Mouse (Mus musculus) heart, embryonic 10.5 days (tissue): Measurements from ENCODE around the gene Ppp1r2. TPM values are rescaled to one million over a fixed set of nuclear protein-coding genes. Genes with fewer than 3 reads are reported as not detected.
A peak's percentile ranks its signal among the peaks of the same experiment; 100 is the strongest.

Experiments
- DNase-seq: peaks from one replicate; pipeline ENCODE4 v3.0.0-alpha.2; 2017; ENCODE audit warnings: low spot score
- H3K27ac ChIP-seq: fragments of 300-500 bp; sonication (generic); 2 replicates; pipeline ENCODE4 v1.5.1; 2016; ENCODE audit warnings: mild to moderate bottlenecking
- H3K27me3 ChIP-seq: fragments of 300-500 bp; sonication (generic); 2 replicates; pipeline ENCODE4 v1.6.1; 2016; ENCODE audit warnings: mild to moderate bottlenecking; ENCODE audit not compliant: poor library complexity, insufficient read depth, severe bottlenecking
- H3K36me3 ChIP-seq: fragments of 300-500 bp; sonication (generic); 2 replicates; pipeline ENCODE4 v1.6.1; 2016; ENCODE audit warnings: mild to moderate bottlenecking, moderate library complexity
- H3K4me1 ChIP-seq: fragments of 300-500 bp; sonication (generic); 2 replicates; pipeline ENCODE4 v1.6.1; 2016; ENCODE audit warnings: mild to moderate bottlenecking
- H3K4me3 ChIP-seq: fragments of 300-500 bp; sonication (generic); 2 replicates; pipeline ENCODE4 v1.5.1; 2016; ENCODE audit warnings: mild to moderate bottlenecking, moderate library complexity
- H3K9me3 ChIP-seq: fragments of 300-500 bp; sonication (generic); 2 replicates; pipeline ENCODE4 v1.6.1; 2016; ENCODE audit warnings: mild to moderate bottlenecking, moderate library complexity
- WGBS: fragments of 180-500 bp; shearing (Covaris S2); methylation state at CpG from one replicate; pipeline ENCODE4 v1.1.7; 2016; 5-methylcytosine and 5-hydroxymethylcytosine counted together
- polyA plus RNA-seq: library from polyadenylated mRNA; unstranded; fragments of >200 nt; fragmentation: Nextera tagmentation; extraction: Ambion mirVana; gene quantifications from 2 replicates; pipeline ENCODE4 v1.2.1, GENCODE M21; 2016

The Ppp1r2 gene
- polyA plus RNA-seq, 1 experiment from 2014 or later, result 85.0 TPM

GRCm38 (mm10) chr16:31280176-31280575 lies 5.1 kb upstream of the Ppp1r2 start:
- H3K4me3 ChIP-seq, result no peak overlapping the region
- no peak overlapping the region for H3K27ac ChIP-seq
- no peaks in the 10 kb centered on the region for H3K36me3 ChIP-seq
- H3K9me3 ChIP-seq, result no peaks in the 10 kb centered on the region
- no peak for DNase-seq
- WGBS, result 87% methylated on average over 4 of the region's 4 CpGs
- H3K4me1 ChIP-seq, result peaks cover 26% of the 10 kb centered on the region
- H3K27me3 ChIP-seq, result no peaks in the 10 kb centered on the region

- no peak overlapping the region for H3K27ac ChIP-seq
- 51% methylated on average over 6 of the region's 6 CpGs for WGBS
- no peak for DNase-seq
- H3K27me3 ChIP-seq, result no peaks in the 10 kb centered on the region
- peaks cover 29% of the 10 kb centered on the region for H3K4me1 ChIP-seq
- H3K36me3 ChIP-seq, result no peaks in the 10 kb centered on the region
- no peaks in the 10 kb centered on the region for H3K9me3 ChIP-seq
- no peak overlapping the region for H3K4me3 ChIP-seq
Observed at GRCm38 (mm10) chr16:31278581-31278980, 3.5 kb upstream of the Ppp1r2 start.

- WGBS, result 64% methylated on average over 2 of the region's 2 CpGs
- Histone ChIP-seq H3K27me3 (no peaks in the 10 kb centered on the region), H3K4me1 (peaks cover 34% of the 10 kb centered on the region), H3K27ac (no peak overlapping the region), H3K4me3 (no peak overlapping the region), H3K36me3 (no peaks in the 10 kb centered on the region), H3K9me3 (no peaks in the 10 kb centered on the region)
- no peak for DNase-seq
Observed at GRCm38 (mm10) chr16:31278081-31278480, 3.0 kb upstream of the Ppp1r2 start.

GRCm38 (mm10) chr16:31276962-31277361 lies 1.9 kb upstream of the Ppp1r2 start:
- no peaks in the 10 kb centered on the region for H3K9me3 ChIP-seq
- 0 out of 2 replicates have a peak, but pooled peaks cover 3% of the 10 kb centered on the region for H3K36me3 ChIP-seq
- 0 out of 2 replicates have a peak overlapping the region, but pooled peaks have one; percentile 65 for H3K27ac ChIP-seq
- WGBS, result 72% methylated on average over 7 of the region's 7 CpGs
- peaks cover 43% of the 10 kb centered on the region for H3K4me1 ChIP-seq
- no peak overlapping the region for H3K4me3 ChIP-seq
- no peaks in the 10 kb centered on the region for H3K27me3 ChIP-seq
- no peak for DNase-seq

GRCm38 (mm10) chr16:31276539-31276938 lies 1.5 kb upstream of the Ppp1r2 start:
- 47% methylated on average over 7 of the region's 7 CpGs for WGBS
- Histone ChIP-seq H3K9me3 (no peaks in the 10 kb centered on the region), H3K27ac (peak overlapping the region; percentile 65; the same call in 1 of the 2 replicates), H3K4me1 (peaks cover 43% of the 10 kb centered on the region), H3K36me3 (peaks cover 5% of the 10 kb centered on the region), H3K4me3 (peak overlapping the region; percentile 8; the same call in 1 of the 2 replicates), H3K27me3 (no peaks in the 10 kb centered on the region)
- no peak for DNase-seq

- Histone ChIP-seq H3K4me3 (peak overlapping the region; percentile 82), H3K4me1 (peaks cover 43% of the 10 kb centered on the region), H3K9me3 (no peaks in the 10 kb centered on the region), H3K27me3 (no peaks in the 10 kb centered on the region), H3K36me3 (peaks cover 7% of the 10 kb centered on the region), H3K27ac (peak overlapping the region; percentile 96)
- DNase-seq, result no peak
- WGBS, result 7% methylated on average over 6 of the region's 6 CpGs
Observed at GRCm38 (mm10) chr16:31274084-31274483, 993 bp downstream of the Ppp1r2 start.

- H3K27ac ChIP-seq, result no peak overlapping the region
- H3K27me3 ChIP-seq, result no peaks in the 10 kb centered on the region
- WGBS, result 71% methylated on average over 2 of the region's 2 CpGs
- no peaks in the 10 kb centered on the region for H3K4me1 ChIP-seq
- DNase-seq, result no peak
- no peaks in the 10 kb centered on the region for H3K9me3 ChIP-seq
- H3K36me3 ChIP-seq, result peaks cover 27% of the 10 kb centered on the region
- H3K4me3 ChIP-seq, result no peak overlapping the region
Observed at GRCm38 (mm10) chr16:31266692-31267091, 8.4 kb downstream of the Ppp1r2 start.

GRCm38 (mm10) chr16:31256151-31256550 lies 18.9 kb downstream of the Ppp1r2 start:
- H3K36me3 ChIP-seq, result peaks cover 66% of the 10 kb centered on the region
- DNase-seq, result no peak
- H3K4me1 ChIP-seq, result no peaks in the 10 kb centered on the region
- H3K27me3 ChIP-seq, result no peaks in the 10 kb centered on the region
- H3K4me3 ChIP-seq, result no peak overlapping the region
- H3K9me3 ChIP-seq, result no peaks in the 10 kb centered on the region
- whole genome bisulfite sequencing, result 90% methylated on average over 2 of the region's 2 CpGs
- no peak overlapping the region for H3K27ac ChIP-seq

- H3K36me3 ChIP-seq, result peaks cover 63% of the 10 kb centered on the region
- 85% methylated on average over 3 of the region's 3 CpGs for WGBS
- H3K9me3 ChIP-seq, result no peaks in the 10 kb centered on the region
- no peak overlapping the region for H3K27ac ChIP-seq
- DNase-seq, result no peak
- no peaks in the 10 kb centered on the region for H3K4me1 ChIP-seq
- H3K27me3 ChIP-seq, result no peaks in the 10 kb centered on the region
- H3K4me3 ChIP-seq, result no peak overlapping the region
Observed at GRCm38 (mm10) chr16:31255685-31256084, 19.4 kb downstream of the Ppp1r2 start.

GRCm38 (mm10) chr16:31249401-31249800 lies 25.7 kb downstream of the Ppp1r2 start:
- Histone ChIP-seq H3K9me3 (no peaks in the 10 kb centered on the region), H3K27ac (no peak overlapping the region), H3K4me3 (no peak overlapping the region), H3K27me3 (no peaks in the 10 kb centered on the region), H3K4me1 (no peaks in the 10 kb centered on the region), H3K36me3 (peaks cover 11% of the 10 kb centered on the region)
- DNase-seq, result no peak
- WGBS, result 89% methylated on average over 3 of the region's 3 CpGs

GRCm38 (mm10) chr16:31248717-31249116 lies 26.4 kb downstream of the Ppp1r2 start:
- no peaks in the 10 kb centered on the region for H3K9me3 ChIP-seq
- H3K36me3 ChIP-seq, result peaks cover 11% of the 10 kb centered on the region
- H3K27me3 ChIP-seq, result no peaks in the 10 kb centered on the region
- DNase-seq, result no peak
- H3K27ac ChIP-seq, result no peak overlapping the region
- no peak overlapping the region for H3K4me3 ChIP-seq
- H3K4me1 ChIP-seq, result no peaks in the 10 kb centered on the region
- WGBS, result 88% methylated on average over 13 of the region's 13 CpGs

GRCm38 (mm10) chr16:31247442-31247841 lies 27.6 kb downstream of the Ppp1r2 start:
- DNase-seq, result no peak
- WGBS, result 76% methylated on average over 7 of the region's 7 CpGs
- Histone ChIP-seq H3K4me3 (no peak overlapping the region), H3K27me3 (no peaks in the 10 kb centered on the region), H3K9me3 (no peaks in the 10 kb centered on the region), H3K27ac (no peak overlapping the region), H3K36me3 (peaks cover 7% of the 10 kb centered on the region), H3K4me1 (no peaks in the 10 kb centered on the region)

- H3K27ac ChIP-seq, result no peak overlapping the region
- H3K36me3 ChIP-seq, result no peaks in the 10 kb centered on the region
- H3K4me1 ChIP-seq, result no peaks in the 10 kb centered on the region
- DNase-seq, result no peak
- H3K4me3 ChIP-seq, result no peak overlapping the region
- no peaks in the 10 kb centered on the region for H3K27me3 ChIP-seq
- 81% methylated on average over 3 of the region's 3 CpGs for WGBS
- no peaks in the 10 kb centered on the region for H3K9me3 ChIP-seq
Observed at GRCm38 (mm10) chr16:31244053-31244452, 31.0 kb downstream of the Ppp1r2 start.

- Histone ChIP-seq H3K36me3 (no peaks in the 10 kb centered on the region), H3K27me3 (no peaks in the 10 kb centered on the region), H3K4me1 (peaks cover 4% of the 10 kb centered on the region; the same call in 1 of the 2 replicates), H3K27ac (no peak overlapping the region), H3K9me3 (no peaks in the 10 kb centered on the region), H3K4me3 (no peak overlapping the region)
- no peak for DNase-seq
- 80% methylated on average over 9 of the region's 9 CpGs for WGBS
Observed at GRCm38 (mm10) chr16:31241433-31241832, 33.6 kb downstream of the Ppp1r2 start.
